Mouse (Mus musculus): ENCODE data around the gene Olfr313.
"Not testable (repeated sequence)": the region's sequence is repeated elsewhere in the genome, so short reads cannot be mapped to it uniquely, and the experiment has no call there.

Gene Olfr313

GRCm38 (mm10) chr11:58814700-58815099 is at the start of gene Olfr313:
Gene Olfr313, plus strand, starts transcription at chr11:58815000.
- not testable (repeated sequence) for DNase-seq (ENCODE audit: low read depth, low spot score)

DNA sequence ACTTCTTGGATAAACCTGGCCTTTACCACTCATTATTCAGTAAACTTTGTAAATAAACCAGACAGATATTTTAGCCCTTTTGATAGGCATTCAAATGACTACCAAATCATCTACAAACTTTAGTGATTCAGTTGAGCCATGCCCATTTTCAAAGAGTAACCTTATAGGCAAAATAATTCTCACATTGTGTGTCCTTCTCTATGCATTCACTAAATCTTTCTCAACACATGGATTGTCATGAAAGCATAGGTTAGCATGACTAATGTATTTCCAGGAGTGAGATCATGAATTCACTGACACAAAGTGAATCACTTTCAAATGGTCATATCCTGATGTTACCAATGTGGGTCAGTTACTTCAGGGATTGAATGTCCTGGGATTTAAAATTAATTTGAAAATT is 41.9 kb upstream of the Olfr313 start, which contains the start of gene Olfr315:
TSS of gene Olfr315 (plus strand) at position 301 of the 400 bp plus-strand sequence.
- no peak for DNase-seq (ENCODE audit: low read depth, low spot score)

DNA sequence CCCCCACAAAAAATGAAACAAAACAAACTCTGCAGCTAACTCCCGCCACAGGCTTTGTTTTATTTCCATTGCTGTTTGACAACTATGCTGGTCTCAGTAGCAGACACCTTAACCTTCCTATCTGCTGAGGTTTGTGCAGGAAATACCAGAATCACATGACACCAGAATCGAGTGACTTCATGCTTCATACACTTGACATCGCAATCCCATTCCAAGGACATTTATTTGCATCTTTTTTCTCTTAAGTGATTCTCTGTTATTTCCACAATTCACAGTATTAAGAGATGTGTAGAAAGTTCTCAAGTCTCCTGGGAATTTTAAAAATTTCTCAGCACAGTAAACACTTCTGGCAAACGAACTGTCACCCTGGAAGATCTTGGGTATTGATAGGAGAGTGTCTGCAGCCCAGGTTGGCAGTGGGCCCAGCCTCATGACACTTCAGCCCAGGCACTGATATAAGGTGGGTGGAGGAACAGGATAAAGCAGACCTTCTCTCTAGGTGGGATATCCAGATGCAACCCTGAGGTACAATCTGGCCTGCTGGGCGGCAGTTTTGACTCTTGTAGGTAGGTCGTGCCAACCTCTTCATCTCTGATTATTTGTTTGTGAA is 32.2 kb upstream of the Olfr313 start, which contains the start of gene Olfr314:
TSS of gene Olfr314 (plus strand) at position 473 of the 610 bp plus-strand sequence.
- DNase-seq (ENCODE audit: low read depth, low spot score) = no peak

DNA sequence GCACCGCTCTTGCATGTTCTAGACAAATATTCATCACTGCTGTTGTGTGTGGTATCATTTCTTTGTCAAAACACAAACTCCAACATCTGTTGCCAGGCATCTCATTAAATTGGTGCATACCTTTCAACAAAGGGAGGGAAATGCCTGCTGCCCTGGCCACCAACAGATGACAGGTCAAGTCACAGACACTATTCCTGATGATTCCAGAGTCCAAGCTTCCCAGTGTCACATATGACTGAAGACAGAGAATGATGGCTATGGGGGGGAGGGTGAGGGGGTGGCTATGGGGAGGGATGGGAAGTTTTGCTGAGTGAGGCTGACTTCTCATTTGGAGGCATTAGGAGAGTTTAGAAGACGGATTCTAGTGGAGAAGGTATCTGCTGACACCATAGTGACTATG is 30.6 kb upstream of the Olfr313 start:
- DNase-seq (ENCODE audit: low read depth, low spot score) = no peak

DNA sequence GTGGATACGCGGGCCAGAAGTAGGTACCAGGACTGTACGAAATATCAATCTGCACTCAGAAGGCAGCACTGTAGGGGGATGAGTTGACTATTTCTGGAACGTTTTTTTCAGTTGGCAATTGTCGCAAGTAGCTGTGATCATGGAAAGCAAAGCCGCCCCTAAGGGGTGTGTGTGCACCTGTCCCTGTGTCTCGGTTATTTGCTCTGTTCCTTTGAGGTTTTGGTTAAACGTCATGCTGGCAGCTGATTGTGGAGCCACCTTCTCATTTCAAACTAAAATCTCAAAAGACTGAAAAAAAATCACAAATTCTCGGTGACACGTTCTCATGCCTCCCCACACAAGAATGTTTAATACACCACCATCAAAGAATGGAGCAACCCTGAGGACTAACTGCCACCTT is 27.1 kb upstream of the Olfr313 start:
- no peak for DNase-seq (ENCODE audit: low read depth, low spot score)

- no peak for DNase-seq (ENCODE audit: low read depth, low spot score)
These were observed 26.5 kb upstream of the Olfr313 start for GRCm38 (mm10) chr11:58788346-58788745.

DNA sequence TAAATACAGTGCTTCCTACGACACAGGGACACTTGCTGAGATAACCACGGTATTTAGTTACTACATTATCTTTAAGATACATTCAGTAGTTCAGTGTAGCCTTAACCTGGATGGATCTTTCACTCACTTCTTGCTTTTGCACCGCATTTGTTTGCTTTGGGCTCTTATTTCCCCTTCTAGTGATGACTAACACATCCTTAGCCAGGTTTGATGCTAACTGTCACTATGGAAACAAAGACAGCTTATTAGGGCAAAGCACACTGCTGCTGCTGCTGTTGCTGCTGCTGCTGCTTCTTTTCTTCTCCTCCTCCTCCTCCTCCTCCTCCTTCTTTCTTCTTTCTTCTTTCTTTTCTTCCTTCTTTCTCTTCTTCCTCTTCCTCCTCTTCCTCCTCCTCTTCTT is 25.3 kb upstream of the Olfr313 start:
- no peak for DNase-seq (ENCODE audit: low read depth, low spot score)

DNA sequence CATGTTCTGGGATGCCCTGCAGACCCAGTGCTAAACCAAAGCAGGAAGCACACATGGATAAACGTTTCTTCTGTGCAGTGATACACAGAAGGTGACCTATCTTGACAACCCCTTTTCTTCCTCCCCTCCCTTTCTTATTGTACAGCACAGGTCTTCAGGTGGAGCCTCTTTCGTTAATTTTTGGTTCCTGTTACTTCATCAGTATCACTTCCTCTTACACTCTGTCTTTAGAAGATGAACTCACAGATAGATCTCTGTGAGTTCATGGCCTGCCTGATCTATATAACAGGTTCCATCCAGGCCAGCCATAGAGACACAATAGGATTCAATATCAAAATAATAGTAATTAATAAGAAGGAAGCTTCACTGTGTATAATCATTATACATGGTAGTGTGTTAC is 24.7 kb upstream of the Olfr313 start:
- DNase-seq (ENCODE audit: low read depth, low spot score) = no peak

DNA sequence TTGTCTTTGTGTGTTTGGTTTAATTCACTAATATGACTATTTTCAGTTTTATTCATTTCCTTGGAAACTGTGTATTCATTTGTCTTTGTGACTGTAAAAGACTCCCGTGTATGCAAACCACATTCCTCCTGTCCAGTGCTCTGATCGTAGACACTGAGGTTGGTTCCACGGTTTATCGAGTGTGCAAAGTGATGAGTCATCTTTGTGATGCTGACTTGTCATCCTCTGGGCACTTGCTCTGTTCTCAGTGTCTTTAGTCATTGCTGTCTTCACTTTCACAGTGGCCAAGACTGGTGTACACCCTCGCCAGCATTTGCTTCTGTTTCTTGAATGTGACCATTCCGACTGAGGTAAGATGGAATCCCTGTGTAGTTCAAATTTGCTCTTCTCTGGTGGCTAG is 24.2 kb upstream of the Olfr313 start:
- DNase-seq (ENCODE audit: low read depth, low spot score) = no peak

DNA sequence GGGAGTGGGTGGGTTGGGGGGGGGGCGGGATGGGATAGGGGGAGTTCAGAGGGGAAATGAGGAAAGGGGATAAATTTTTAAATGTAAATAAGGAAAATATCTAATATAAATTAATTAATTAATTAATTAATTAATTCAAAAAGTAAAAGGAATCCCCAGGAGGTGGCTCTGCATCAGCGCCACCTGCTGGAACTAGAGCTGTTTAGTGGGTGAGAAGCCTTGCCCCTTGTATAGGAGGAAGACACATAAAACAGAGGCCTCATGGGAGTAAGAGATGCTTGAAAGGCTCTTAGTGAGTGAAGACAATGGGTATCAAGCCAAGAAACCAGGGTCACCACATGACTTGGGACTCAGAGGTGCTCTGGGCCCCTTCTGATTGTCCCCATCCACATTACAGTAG is 18.9 kb upstream of the Olfr313 start:
- no peak for DNase-seq (ENCODE audit: low read depth, low spot score)

DNA sequence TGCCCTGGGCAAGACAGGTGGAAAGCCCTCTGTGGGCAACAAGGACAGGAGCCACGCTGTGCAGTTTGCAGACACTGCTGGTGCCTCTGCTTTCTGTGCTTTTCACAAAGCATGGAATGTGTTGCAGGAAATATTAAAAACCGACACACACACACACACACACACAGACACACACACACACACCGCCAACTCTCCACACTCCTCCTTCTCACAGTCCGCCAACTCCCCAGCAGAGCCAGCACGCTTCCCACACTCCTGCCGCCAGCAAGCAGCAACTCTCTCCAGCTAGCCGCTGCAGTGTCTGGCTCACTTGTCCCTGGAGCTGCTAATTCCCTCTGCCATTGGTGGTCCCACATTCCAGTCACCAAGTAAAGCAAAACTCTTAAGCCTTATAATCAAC is 17.9 kb upstream of the Olfr313 start:
- DNase-seq (ENCODE audit: low read depth, low spot score) = no peak

- no peak for DNase-seq (ENCODE audit: low read depth, low spot score)
These were observed 15.1 kb upstream of the Olfr313 start for GRCm38 (mm10) chr11:58799747-58800146.

DNA sequence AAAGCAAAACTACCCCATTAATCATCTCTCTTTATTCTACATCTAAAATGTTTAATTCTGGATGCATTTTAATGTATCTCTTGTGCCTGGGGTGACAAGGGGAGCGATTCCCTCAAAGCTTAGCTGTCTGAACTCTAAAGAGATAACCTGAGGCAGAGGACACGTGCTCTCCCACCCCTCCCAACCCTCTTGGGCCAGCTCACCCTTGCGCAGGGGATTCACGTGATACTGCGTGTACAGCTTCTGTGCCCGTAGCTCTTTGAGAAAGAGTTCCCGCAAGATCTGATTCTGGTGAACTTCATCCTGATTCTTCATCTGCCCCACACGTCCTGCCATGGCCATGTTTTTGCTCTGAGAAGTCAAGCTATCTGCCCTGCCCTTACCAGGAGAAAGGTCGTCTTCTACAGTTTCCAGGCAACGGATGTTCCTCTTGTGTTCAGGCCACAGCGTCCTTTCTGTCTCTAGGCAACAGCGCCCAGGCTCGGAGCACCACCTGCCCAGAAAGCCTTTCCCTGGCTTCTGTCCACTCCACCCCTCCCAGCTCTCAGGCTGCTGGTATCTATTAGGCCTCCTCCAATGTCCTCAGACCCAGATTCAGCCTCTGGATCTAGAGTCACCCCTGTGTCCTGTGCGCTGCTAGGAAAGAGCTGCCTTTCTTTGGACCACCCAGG is 13.1 kb upstream of the Olfr313 start, which contains the start of gene Fam183b:
TSS of gene Fam183b (minus strand) at position 403 of the 671 bp plus-strand sequence.
- no peak for DNase-seq (ENCODE audit: low read depth, low spot score)

- no peak for DNase-seq (ENCODE audit: low read depth, low spot score)
These were observed 10.9 kb upstream of the Olfr313 start for GRCm38 (mm10) chr11:58803871-58804270.

DNA sequence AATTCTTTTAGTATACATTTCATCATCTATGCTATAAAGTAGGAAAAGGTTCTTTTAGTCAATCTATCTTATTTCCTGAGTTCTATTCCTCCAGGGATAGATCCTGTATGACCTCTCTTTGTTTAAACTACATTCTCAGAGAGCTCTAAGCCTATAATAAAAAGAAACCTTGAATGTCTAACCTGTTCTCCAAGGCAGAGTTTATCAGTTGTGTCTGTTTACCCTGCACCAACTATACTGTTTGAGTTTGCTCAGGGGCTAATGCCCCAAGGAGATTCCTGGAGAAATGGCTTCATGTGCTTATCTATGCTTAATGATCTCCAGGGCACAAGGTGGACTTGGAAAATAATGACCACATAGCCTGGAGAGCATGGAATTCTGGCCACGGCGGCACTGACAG is 10.4 kb upstream of the Olfr313 start:
- no peak for DNase-seq (ENCODE audit: low read depth, low spot score)

DNA sequence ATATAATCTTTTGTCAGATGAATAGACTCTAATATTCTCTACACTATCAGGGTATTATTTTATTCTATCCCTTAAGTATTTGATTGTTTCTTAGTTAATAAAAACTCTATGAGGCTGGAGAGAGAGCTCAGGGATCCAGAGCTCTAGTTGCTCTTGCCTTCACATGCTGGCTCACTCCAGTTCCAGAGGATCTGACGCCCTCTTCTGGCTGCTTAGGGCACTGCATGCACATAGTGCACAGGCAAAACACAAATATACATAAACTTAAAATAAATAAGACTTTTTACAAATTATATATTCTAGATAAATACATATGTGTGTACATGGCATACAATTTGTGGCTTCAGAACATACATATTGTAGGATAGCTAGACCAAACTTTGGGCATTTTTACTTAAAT is 2.8 kb upstream of the Olfr313 start:
- no peak for DNase-seq (ENCODE audit: low read depth, low spot score)

DNA sequence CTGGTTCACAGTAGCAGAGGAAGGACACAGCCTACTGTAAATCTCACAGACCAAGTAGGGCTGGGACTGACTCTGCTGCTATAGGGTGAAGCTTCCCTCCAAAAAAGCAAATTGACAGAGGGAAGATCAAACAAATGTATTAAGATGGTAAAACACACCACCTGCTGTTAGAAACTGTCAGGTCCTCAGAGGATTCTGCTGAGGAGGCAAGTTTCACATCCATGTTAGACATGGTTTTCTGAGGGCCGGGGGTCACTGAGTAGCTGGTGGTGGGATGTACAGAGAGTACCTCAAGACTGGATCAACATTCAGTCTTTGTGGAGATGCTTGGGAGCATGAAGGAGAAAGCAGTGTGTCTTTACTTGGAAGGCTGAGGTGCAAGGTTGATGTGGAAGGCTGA is 876 bp downstream of the Olfr313 start:
- DNase-seq (ENCODE audit: low read depth, low spot score) = no peak

GRCm38 (mm10) chr11:58828937-58829336 is 14.1 kb downstream of the Olfr313 start, which contains the start of gene Olfr312:
Gene Olfr312, plus strand, starts transcription at chr11:58829237.
- DNase-seq (ENCODE audit: low read depth, low spot score) = not testable (repeated sequence)

GRCm38 (mm10) chr11:58829764-58830163 is 15.0 kb downstream of the Olfr313 start:
- DNase-seq (ENCODE audit: low read depth, low spot score) = no peak

DNA sequence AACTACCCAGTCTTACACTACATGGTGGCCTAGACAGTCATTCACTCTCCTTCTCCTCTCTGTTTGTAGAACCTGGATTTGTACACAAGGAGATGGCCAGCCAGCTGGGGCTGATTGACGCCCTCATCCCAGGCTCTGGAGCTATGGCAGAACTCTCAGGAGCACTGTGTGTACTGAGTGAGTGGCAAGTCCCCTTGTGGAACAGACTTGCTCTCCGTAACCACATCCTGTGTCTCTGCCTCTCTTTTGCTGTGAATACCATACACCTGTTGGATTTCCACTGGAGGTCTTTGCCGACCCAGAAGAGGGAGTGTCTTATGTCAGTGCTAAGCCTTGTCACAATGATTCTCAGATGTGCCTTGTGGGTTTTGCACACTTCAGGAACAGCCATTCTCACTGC is 17.7 kb downstream of the Olfr313 start:
- DNase-seq (ENCODE audit: low read depth, low spot score) = not testable (repeated sequence)

GRCm38 (mm10) chr11:58838951-58839350 is 24.2 kb downstream of the Olfr313 start, which contains the start of gene Olfr311:
Gene Olfr311, plus strand, starts transcription at chr11:58839251.
- not testable (repeated sequence) for DNase-seq (ENCODE audit: low read depth, low spot score)

- DNase-seq (ENCODE audit: low read depth, low spot score) = peak; percentile 96
These were observed 32.2 kb downstream of the Olfr313 start, which contains the start of gene Gm12258 for GRCm38 (mm10) chr11:58846919-58847461. Gene Gm12258, plus strand, starts transcription at chr11:58847158.

DNA sequence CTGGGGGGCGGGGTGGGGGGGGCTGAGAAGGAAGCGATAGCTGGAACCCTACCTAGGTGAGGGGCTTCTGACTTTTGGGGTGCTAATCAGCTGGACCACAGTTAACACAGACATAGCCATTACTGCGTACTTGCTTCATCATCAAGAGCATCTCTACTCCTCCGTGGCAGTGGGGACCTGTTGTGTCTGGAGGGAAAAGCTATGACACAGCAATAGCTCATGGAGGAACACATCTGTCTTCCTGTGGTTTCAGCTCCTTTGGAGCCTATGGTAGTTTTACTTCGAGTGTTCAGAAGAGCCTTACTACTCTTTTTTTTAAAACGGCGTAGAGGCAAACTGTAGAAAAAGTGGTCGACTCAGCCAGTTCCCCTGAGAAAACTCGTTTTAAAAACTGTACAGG is 32.8 kb downstream of the Olfr313 start:
- no peak for DNase-seq (ENCODE audit: low read depth, low spot score)

All from skeletal muscle tissue, adult 2 months (tissue).